Mouse (Mus musculus) layer of hippocampus, adult 8-10 months (tissue): ENCODE measurements around the gene 4930453N24Rik. TPM values are rescaled to one million over a fixed set of nuclear protein-coding genes. Genes with fewer than 3 reads are reported as not detected.

Source experiments
- DNase-seq, 2 experiments: peaks; one replicate each; pipeline ENCODE4 v3.0.0; 2022; ENCODE audit warnings: low spot score in 2 of 2
- total RNA-seq, 4 experiments: library from RNA; stranded (reverse); gene quantifications; 2 replicates each; pipeline ENCODE4 v1.2.4; 2022

The 4930453N24Rik gene
- 10 to 100 TPM; 16.3 to 29.9 (median 22.3) TPM for total RNA-seq

- DNase-seq = peak; percentile 78 to 83
Observed at GRCm38 (mm10) chr16:64770521-64771430, at the start of gene 4930453N24Rik. 4930453N24Rik (minus strand) TSS chr16:64771161.

GRCm38 (mm10) chr16:64817094-64817765 is 46.3 kb upstream of the 4930453N24Rik start:
- no peak for DNase-seq

GRCm38 (mm10) chr16:64803041-64803440 is 32.1 kb upstream of the 4930453N24Rik start:
- DNase-seq = no peak

GRCm38 (mm10) chr16:64801638-64802037 is 30.7 kb upstream of the 4930453N24Rik start:
- no peak for DNase-seq

GRCm38 (mm10) chr16:64800393-64800792 is 29.4 kb upstream of the 4930453N24Rik start:
- DNase-seq = no peak

GRCm38 (mm10) chr16:64794802-64795201 is 23.8 kb upstream of the 4930453N24Rik start:
- DNase-seq = no peak

GRCm38 (mm10) chr16:64789706-64790105 is 18.7 kb upstream of the 4930453N24Rik start:
- DNase-seq = no peak

- no peak for DNase-seq
Observed at GRCm38 (mm10) chr16:64775516-64775915, 4.6 kb upstream of the 4930453N24Rik start.

DNA sequence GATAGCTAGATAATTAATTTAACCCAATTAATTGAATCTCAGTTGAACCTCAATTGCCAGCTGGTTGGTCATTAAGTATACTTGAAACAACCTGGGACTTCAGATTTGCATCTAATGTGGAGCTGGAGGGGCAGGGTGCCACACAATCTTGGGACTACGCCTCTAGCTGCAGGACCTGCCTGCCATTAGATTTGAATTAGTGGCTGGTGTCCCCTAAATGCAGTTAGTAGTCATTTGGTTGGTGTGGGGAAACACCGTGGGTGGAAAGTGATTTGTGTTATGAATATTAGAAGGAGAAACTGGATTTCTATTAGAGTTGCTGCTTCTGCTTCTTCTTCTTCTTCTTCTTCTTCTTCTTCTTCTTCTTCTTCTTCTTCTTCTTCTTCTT is 464 bp upstream of the 4930453N24Rik start:
- DNase-seq = no peak

DNA sequence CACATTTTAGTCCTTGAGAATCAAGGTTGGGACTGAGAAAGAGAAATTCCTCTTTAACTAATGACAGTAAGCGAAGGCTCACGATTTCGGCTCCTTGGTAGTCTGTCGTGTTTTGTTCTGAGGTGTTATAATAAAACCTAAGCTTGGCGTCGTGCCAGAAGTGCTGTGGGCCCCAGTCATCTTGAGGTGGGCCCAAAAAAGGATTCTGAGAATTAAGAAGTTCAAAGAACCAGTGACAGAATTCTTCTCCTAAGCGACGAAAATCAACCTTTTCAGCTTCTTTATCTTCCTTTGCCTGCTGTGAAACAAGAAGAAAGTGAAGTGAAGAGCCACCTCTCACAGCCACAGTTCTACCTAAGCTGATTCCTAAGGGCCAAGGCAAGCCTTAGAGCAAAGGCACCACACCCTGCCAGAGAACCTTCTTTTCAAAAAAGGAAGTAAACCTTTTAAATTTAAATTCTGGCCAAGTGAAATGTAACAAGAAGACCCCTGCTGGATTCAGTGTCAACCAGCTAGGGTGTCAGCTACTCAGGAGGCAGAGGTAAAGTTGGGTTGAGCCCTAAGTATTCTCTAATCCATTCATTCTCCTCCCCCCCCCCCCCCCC is 4.2 kb downstream of the 4930453N24Rik start:
- DNase-seq = no peak

DNA sequence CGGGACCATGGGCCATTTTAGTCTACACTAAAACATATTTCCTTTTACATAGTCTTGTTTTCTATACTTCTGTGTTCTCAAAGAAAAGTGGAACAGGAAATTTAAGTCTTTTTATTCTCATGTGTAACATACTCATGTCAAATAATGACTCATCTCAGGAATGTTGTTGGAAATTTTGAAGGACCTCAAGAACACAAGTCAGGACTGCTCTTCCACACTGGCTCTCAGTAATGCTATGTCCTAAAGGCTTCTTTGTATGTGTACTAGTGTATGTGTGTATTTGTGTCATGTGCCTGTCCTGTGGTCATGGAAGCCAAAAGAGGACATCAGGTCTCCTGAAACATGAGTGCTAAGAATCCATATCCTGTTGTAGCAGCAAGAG is 11.7 kb downstream of the 4930453N24Rik start:
- no peak for DNase-seq

GRCm38 (mm10) chr16:64758561-64759244 is 12.3 kb downstream of the 4930453N24Rik start:
- no peak for DNase-seq

DNA sequence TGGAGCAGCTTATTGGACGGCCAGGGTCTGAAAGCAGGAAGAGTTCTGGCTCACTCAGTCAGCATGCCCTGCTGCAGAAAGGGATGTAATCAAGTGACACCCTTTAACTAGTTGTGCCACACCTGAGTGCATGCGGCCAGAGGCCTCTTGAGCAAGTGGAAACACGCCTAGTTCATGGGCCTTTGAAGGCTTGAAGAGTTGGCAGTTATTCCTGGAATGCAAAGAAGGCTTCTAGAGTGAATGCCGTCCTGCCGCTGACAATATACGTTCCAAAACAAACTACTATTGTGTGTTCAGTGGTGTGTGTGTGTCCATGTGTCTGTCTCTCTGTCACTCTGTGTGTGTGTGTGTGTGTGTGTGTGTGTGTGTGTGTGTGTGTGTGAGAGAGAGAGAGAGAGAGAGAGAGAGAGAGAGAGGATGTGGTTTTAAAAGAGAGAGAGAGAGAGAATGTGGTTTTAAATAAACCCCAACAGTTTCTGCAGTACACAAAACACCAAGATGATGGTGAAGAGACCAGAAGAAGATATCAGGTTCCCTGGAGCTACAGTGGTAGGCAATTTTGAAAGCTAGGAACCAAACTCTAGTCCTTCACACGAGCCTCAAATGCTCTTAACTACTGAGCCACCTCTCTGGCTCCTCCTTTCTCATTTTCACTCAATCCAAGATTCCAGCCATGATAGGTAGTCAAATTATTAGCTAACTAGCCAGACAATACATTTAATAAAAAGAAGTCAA is 13.1 kb downstream of the 4930453N24Rik start:
- no peak for DNase-seq

DNA sequence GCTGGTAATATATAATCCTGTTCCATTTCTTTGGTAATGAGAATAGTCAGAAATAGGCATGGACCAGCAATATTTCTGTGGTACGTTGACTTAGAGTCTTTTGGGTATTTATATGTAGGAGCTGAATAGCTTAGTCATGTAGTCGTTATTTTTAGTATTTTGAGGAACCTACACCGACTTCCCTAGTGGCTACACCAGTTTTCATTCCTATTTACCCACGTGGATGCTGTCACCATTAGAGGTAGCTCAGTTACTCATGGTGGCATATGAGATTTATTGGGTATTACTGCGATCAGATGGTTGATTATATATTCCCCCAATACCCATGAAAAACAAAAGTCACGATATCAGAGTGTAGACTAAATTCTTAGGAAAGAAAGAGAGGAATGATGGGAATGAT is 14.6 kb downstream of the 4930453N24Rik start:
- no peak for DNase-seq

- DNase-seq = no peak
Observed at GRCm38 (mm10) chr16:64754743-64755139, 16.2 kb downstream of the 4930453N24Rik start.

DNA sequence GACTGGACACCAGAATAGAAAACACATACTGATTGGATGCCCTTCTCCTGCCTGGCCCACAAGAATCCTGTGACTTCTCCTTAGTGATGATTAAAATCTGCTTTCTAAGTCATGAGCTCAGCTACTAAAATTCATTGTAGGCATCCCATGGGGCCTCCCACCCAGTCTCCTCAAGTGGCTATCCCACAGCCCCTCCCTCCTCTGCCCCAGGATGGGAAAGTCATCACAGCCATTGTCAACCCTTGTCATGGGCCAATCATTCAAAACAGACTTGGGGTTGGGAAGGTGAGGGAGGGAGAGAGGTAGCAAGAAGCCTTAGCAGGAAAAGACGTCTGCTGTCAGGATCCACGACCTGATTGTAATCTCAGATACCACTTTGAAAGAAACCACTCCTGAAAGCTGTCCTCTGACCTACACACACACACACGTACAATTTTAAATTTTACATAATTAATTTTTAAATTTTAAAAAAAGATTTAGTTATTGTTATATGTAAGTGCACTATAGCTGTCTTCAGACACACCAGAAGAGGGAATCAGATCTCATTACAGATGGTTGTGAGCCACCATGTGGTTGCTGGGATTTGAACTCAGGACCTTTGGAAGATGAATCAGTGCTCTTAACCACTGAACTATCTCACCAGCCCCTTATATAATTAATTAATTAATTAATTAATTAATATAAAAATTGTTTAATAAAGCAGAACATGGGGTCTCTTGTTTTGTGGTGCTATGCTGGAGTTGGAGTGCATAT is 16.8 kb downstream of the 4930453N24Rik start:
- DNase-seq = no peak

- DNase-seq = peak; percentile 52 to 76
Observed at GRCm38 (mm10) chr16:64748237-64748636, 22.7 kb downstream of the 4930453N24Rik start.

GRCm38 (mm10) chr16:64745089-64745488 is 25.9 kb downstream of the 4930453N24Rik start:
- no peak for DNase-seq

DNA sequence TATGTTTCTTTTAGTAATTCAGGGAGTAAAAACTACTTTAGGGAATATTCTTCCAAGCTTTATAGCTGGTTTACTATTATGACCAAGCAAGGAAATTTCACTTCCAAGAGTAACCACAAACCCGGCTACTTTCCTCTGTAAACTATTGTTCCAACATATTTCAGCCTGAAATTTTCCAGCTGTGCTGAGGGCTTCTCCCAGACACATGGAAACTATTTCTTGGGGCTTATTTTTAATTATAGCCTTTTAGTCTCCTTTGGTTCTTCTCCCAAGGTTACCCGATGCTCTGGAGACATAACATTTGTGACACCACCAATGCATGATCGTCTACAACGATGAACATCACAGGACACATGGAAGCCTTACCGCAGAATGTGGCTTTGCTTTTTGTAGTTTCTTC is 33.7 kb downstream of the 4930453N24Rik start:
- DNase-seq = no peak
